ENCODE assay signal across 26 mouse cellular contexts in the genomic region with DNA sequence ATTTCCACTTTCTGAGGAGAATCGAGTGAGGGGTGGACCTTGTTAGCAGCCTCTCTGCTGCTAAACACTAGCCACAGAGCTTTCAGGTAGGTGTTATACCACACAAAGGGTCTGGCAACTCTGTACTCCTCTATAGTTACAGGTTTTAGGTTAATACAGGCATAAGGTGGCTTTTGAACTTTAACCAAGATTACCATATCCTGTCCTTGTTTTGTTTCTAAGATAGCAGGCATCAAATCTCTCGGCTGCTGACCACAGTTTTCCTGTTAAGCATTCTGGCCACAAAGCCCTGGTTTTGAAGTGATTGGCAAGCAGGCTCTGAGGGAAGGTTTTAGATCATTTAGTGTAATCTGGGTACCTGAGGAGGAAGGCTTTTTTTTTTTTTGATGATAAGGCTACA. TPM values are rescaled to one million over a fixed set of nuclear protein-coding genes. Genes with fewer than 3 reads are reported as not detected.
DNase-seq lines count a peak whose midpoint lies in the region; ATAC-seq and TF ChIP-seq lines count a peak whose summit lies in the region.
"Had no signal": no experiment of that assay in that cellular context is flagged by ENCODE, and none has a peak within 500 bp of the region (broad histone marks: within the 10 kb centered on the region; RNA-seq: fewer than 3 reads in every experiment).

No protein-coding gene starts in this region.

- H3K4me3 ChIP-seq in gastrocnemius, adult 2 months: no peak overlapping the region
- H3K4me3 ChIP-seq: embryonic facial prominence, embryonic 12.5 days; erythroblast, embryonic 14.5 days; forebrain, embryonic 13.5 days; hindbrain, embryonic 15.5 days; liver, embryonic 13.5 days; midbrain, embryonic 13.5 days; neural tube, embryonic 15.5 days had no signal

- no peak for TF ChIP-seq CTCF in gastrocnemius, adult 2 months (IDR thresholded peaks at IDR 0.05)

- H3K27ac ChIP-seq in gastrocnemius, adult 2 months: peak overlapping the region; percentile 28; the same call in 1 of the 2 replicates
- H3K27ac ChIP-seq: embryonic facial prominence, embryonic 12.5 days; forebrain, embryonic 13.5 days; hindbrain, embryonic 15.5 days; liver, embryonic 13.5 days; midbrain, embryonic 13.5 days; neural tube, embryonic 15.5 days had no signal

- intact Hi-C loops in gastrocnemius, adult 2 months (cut with DNase I): no loop called here

- no peak for DNase-seq in gastrocnemius, adult 2 months
- DNase-seq in gastrocnemius, adult 8-10 months (ENCODE audit: low spot score in 2 of 2): no peak
- DNase-seq in thymus, postnatal 0 days (ENCODE audit: low spot score): peak; percentile 12
- DNase-seq in thymus, postnatal 36 days: no peak
- no peak for DNase-seq in adrenal gland, postnatal 4 days (ENCODE audit: low spot score in 2 of 2)
- no peak for DNase-seq in embryo, embryonic 10.5 days (ENCODE audit: low spot score)
- DNase-seq: adrenal gland, postnatal 25 days; gastrocnemius, postnatal 25 days; liver, embryonic 13.5 days; right cerebral cortex, postnatal 25 days; thymus, postnatal 25 days had no signal

- ATAC-seq in inflammation-experienced regulatory T-cells, adult 6 months: peak; percentile 79
- no peak for ATAC-seq in frontal cortex, adult (ENCODE audit: low TSS enrichment)
- ATAC-seq: forebrain, embryonic 13.5 days; intestine, postnatal 0 days; midbrain, embryonic 13.5 days had no signal

RNA-seq across cellular contexts. Expression of a gene that starts 8.1 kb away (rescaled TPM):
- total RNA-seq in gastrocnemius, adult 2 months (2021): under 1 TPM in 1 of 2 experiments, not detected in 1; 0.15 TPM
- total RNA-seq in gastrocnemius, adult 8-10 months (2022): not detected
- 17.4 and 17.8 TPM in 2 replicates for polyA plus RNA-seq in thymus, postnatal 0 days (2015; fragmentation: Nextera tagmentation; extraction: Ambion mirVana)
- 100 to 1,000 TPM; 136 to 568 (median 166) TPM for polyA plus RNA-seq in inflammation-experienced regulatory T-cells, adult 6 months (2017; shearing (Covaris generic))
- total RNA-seq in adrenal gland, postnatal 4 days (2021): not detected
- total RNA-seq: adrenal gland, postnatal 25 days; gastrocnemius, postnatal 25 days; layer of hippocampus, postnatal 10 days; left cerebral cortex, adult 8-10 months had no signal
- polyA plus RNA-seq: cortical plate, adult 2 months; erythroblast, embryonic 14.5 days; neural tube, embryonic 15.5 days had no signal

RNA-seq across cellular contexts. Expression of a gene that starts 37.4 kb away (rescaled TPM):
- total RNA-seq in gastrocnemius, adult 2 months (2021): 100 to 1,000 TPM; 160 to 205 TPM
- total RNA-seq in gastrocnemius, adult 8-10 months (2022): 100 to 1,000 TPM; 151 to 190 (median 177) TPM
- polyA plus RNA-seq in thymus, postnatal 0 days (2015; fragmentation: Nextera tagmentation; extraction: Ambion mirVana): 5.6 and 10.3 TPM in 2 replicates
- polyA plus RNA-seq in inflammation-experienced regulatory T-cells, adult 6 months (2017; shearing (Covaris generic)): 10 to 100 TPM; 24.2 to 49.9 (median 41.1) TPM
- total RNA-seq in adrenal gland, postnatal 4 days (2021): 10 to 100 TPM; 61.5 to 63.9 TPM

RNA-seq across cellular contexts. Expression of a gene that starts 47.5 kb away (rescaled TPM):
- total RNA-seq in gastrocnemius, adult 2 months (2021): not detected
- not detected for total RNA-seq in gastrocnemius, adult 8-10 months (2022)
- polyA plus RNA-seq in thymus, postnatal 0 days (2015; fragmentation: Nextera tagmentation; extraction: Ambion mirVana): 0.75 and 1.0 TPM in 2 replicates
- 1 to 10 TPM in 1 of 3 experiments, under 1 TPM in 2; 0.66 to 2.9 (median 0.69) TPM for polyA plus RNA-seq in inflammation-experienced regulatory T-cells, adult 6 months (2017; shearing (Covaris generic))
- under 1 TPM in 1 of 2 experiments, not detected in 1; 0.11 TPM for total RNA-seq in adrenal gland, postnatal 4 days (2021)
- total RNA-seq: gastrocnemius, postnatal 25 days; heart, postnatal 25 days; layer of hippocampus, postnatal 10 days; left cerebral cortex, adult 8-10 months had no signal
- polyA plus RNA-seq: cerebellum, adult 2 months; embryonic facial prominence, embryonic 12.5 days; erythroblast, embryonic 14.5 days; kidney, embryonic 16.5 days; liver, embryonic 13.5 days had no signal
